13 mouse cellular contexts compared by ENCODE assay signal in the genomic region with DNA sequence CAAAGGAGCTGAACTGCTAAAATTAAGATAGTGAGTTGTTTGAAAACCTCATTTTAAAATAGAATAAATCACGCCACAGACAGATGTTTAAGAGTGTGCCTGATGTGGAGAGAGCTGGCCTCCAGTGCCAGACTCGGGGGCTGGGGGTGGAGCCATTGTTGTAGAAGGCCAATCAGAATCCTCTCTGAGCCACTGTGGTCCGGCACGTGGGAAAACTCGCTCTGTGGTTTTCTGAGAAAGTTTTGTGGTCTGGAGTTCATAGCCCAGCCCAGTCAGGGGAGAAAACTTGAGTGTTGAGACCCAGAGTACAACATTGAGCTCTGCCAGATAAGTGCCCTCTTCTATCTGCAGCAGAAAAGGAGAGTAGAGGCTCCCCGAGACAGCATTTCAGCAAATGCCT.
"Had no signal": no experiment of that assay in that cellular context is flagged by ENCODE, and none has a peak within 500 bp of the region (broad histone marks: within the 10 kb centered on the region; RNA-seq: fewer than 3 reads in every experiment).

No protein-coding gene starts in this region.

- H3K4me3 ChIP-seq: liver, embryonic 15.5 days; megakaryocyte, embryonic 14.5 days; midbrain, embryonic 15.5 days; neural tube, embryonic 12.5 days had no signal

- H3K36me3 ChIP-seq: liver, embryonic 15.5 days; midbrain, embryonic 15.5 days; neural tube, embryonic 12.5 days had no signal

- H3K9me3 ChIP-seq: liver, embryonic 15.5 days; midbrain, embryonic 15.5 days; neural tube, embryonic 12.5 days had no signal

- DNase-seq: kidney, adult 18-20 months; kidney, postnatal 14 days; layer of hippocampus, adult 9-11 months; layer of hippocampus, postnatal 36 days; lung, adult 2 months; lung, postnatal 10 days; spleen, adult 18-20 months; thymus, postnatal 4 days had no signal

- H3K27me3 ChIP-seq: liver, embryonic 15.5 days; megakaryocyte, embryonic 14.5 days; midbrain, embryonic 15.5 days; neural tube, embryonic 12.5 days had no signal

- H3K27ac ChIP-seq: liver, embryonic 15.5 days; macrophage; midbrain, embryonic 15.5 days; neural tube, embryonic 12.5 days had no signal

- H3K4me1 ChIP-seq: liver, embryonic 15.5 days; megakaryocyte, embryonic 14.5 days; midbrain, embryonic 15.5 days; neural tube, embryonic 12.5 days had no signal
